Mouse (Mus musculus) spleen, adult 2 months (tissue): ENCODE data around the gene Coq10b.

Experiments
- CTCF ChIP-seq: fragments of 200-500 bp; IDR thresholded peaks from 2 replicates; pipeline ENCODE4 v1.5.1; 2011; ENCODE audit warnings: mild to moderate bottlenecking, inconsistent platforms; ENCODE audit not compliant: insufficient read depth, insufficient read length, insufficient replicate concordance; ENCODE audit errors: extremely low read depth
- POLR2A ChIP-seq: fragments of 200-500 bp; IDR thresholded peaks from 2 replicates; pipeline ENCODE4 v1.6.1; 2011; ENCODE audit warnings: low read depth, low read length, inconsistent platforms

DNA sequence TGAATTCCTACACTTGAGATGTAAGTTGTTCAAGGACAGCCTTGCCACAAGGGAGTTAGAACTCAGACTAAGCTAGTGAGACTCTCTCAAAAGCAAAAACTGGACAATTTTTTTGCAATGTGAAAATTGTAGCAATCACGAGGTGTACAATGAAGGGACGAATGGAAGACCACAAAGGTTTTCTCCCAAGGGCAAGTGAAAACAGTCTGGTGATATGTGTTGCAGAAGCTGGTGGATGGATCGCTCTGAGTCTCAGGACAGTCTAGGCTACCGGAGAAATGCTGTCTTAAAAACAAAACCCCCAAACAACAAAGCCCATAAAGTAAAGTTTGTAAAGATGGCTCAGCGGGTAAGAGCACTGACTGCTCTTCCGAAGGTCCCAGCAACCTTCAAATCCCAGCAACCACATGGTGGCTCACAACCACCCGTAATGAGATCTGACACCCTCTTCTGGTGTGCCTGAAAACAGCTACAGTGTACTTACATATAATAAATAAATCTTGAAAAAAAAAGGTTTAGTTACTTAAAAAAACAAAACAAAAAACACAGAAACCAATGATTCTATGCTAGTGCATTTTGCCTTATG lies 33.3 kb downstream of the Coq10b start:
- TF ChIP-seq POLR2A, result no peak
- no peak for TF ChIP-seq CTCF
